Mouse (Mus musculus): ENCODE measurements around the gene Gvin1. TPM values are rescaled to one million over a fixed set of nuclear protein-coding genes. Genes with fewer than 3 reads are reported as not detected.
"Not testable (repeated sequence)": the region's sequence is repeated elsewhere in the genome, so short reads cannot be mapped to it uniquely, and the experiment has no call there.

Gene Gvin1
- polyA plus RNA-seq, 1 experiment, result 0.33 TPM

DNA sequence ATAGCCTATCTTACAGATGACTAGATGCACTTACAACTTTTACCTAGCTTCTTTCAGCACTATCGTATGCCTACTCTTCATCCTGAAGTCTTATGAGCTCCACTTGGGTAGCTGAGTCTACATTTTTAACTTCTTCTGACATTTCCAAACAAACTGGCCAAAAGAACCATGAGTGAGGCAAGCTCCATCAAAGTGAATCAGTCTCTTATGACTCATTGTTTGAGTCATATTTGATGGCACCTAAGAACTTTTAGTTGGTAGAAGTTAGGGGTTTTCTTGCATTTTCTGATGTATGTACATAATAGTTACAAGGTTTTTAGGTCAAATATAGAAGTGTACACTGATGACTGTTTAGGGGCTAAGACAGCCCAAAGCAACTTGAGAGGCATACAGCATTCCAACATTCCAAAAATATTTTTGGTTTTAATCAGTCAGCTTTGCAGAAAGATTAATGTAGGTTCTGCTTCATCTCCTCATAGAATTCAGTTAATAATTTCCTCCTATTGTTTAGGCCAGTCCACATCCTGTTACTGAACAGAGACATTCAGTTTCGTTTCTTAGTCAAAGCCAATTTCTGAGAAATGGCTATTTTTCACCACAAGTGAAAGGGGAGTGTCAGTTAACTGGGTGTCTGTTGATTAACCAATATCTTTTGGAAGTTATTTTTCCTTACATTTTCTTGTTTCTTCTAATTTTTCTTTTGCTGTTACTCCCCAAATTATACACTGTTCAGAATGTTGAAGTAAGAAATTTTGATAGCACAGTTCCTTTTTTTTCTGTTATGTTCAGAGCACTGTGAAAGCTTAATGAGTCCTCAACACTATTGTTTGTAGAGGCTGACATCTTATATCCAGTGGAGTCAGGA is 21.4 kb upstream of the Gvin1 start:
- Histone ChIP-seq H3K36me3 (ENCODE audit: control insufficient read depth, insufficient read depth, low read length) (no peaks in the 10 kb centered on the region), H3K4me1 (ENCODE audit: control insufficient read depth, insufficient read depth, insufficient read length, low read length) (peaks cover 4% of the 10 kb centered on the region; the same call in 1 of the 2 replicates), H3K27ac (ENCODE audit: insufficient read depth, low read depth, low read length) (peak overlapping the region; percentile 87), H3K4me3 (ENCODE audit: low read depth, low read length) (no peak overlapping the region), H3K27me3 (ENCODE audit: control insufficient read depth, insufficient read depth, low read length) (no peaks in the 10 kb centered on the region)
- TF ChIP-seq POLR2A (IDR thresholded peaks at IDR 0.05; ENCODE audit: low read depth, low read length) (no peak), CTCF (IDR thresholded peaks at IDR 0.05; ENCODE audit: extremely low read depth, insufficient read length, insufficient replicate concordance, low read depth, low read length) (no peak)
- WGBS, result 48% methylated on average over 2 of the region's 2 CpGs

DNA sequence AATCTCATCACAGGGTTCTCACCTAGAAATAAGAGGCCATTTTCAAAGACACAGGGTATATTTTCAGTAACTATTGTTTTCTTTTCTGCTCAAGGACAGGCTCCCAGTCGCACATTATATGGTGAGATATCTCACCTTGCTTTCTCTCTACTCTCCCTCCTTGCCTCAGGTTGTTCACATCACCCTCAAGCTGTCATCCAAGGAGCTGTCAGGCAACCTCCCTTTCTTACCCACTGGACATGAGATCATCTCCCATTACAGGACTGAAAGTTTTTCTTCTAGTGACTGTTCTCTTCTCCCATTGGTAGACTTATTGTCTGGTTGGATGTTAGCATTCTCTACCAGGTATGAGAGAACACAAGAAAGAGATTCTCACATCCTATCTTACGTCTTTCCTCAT is 20.5 kb upstream of the Gvin1 start:
- Histone ChIP-seq H3K4me1 (ENCODE audit: control insufficient read depth, insufficient read depth, insufficient read length, low read length) (peaks cover 4% of the 10 kb centered on the region; the same call in 1 of the 2 replicates), H3K27ac (ENCODE audit: insufficient read depth, low read depth, low read length) (no peak overlapping the region), H3K27me3 (ENCODE audit: control insufficient read depth, insufficient read depth, low read length) (no peaks in the 10 kb centered on the region), H3K36me3 (ENCODE audit: control insufficient read depth, insufficient read depth, low read length) (no peaks in the 10 kb centered on the region), H3K4me3 (ENCODE audit: low read depth, low read length) (no peak overlapping the region)
- no peak for TF ChIP-seq POLR2A (IDR thresholded peaks at IDR 0.05; ENCODE audit: low read depth, low read length)
- no peak for TF ChIP-seq CTCF (IDR thresholded peaks at IDR 0.05; ENCODE audit: extremely low read depth, insufficient read length, insufficient replicate concordance, low read depth, low read length)
- 78% methylated on average over 2 of the region's 2 CpGs for WGBS

- not testable (repeated sequence) for H3K36me3 ChIP-seq (ENCODE audit: control insufficient read depth, insufficient read depth, low read length); H3K4me1 ChIP-seq (ENCODE audit: control insufficient read depth, insufficient read depth, insufficient read length, low read length); H3K27ac ChIP-seq (ENCODE audit: insufficient read depth, low read depth, low read length); H3K27me3 ChIP-seq (ENCODE audit: control insufficient read depth, insufficient read depth, low read length); H3K4me3 ChIP-seq (ENCODE audit: low read depth, low read length)
These were observed 784 bp upstream of the Gvin1 start for GRCm38 (mm10) chr7:106215910-106216309.

- not testable (repeated sequence) for H3K4me1 ChIP-seq (ENCODE audit: control insufficient read depth, insufficient read depth, insufficient read length, low read length); H3K36me3 ChIP-seq (ENCODE audit: control insufficient read depth, insufficient read depth, low read length); H3K27me3 ChIP-seq (ENCODE audit: control insufficient read depth, insufficient read depth, low read length); H3K27ac ChIP-seq (ENCODE audit: insufficient read depth, low read depth, low read length); H3K4me3 ChIP-seq (ENCODE audit: low read depth, low read length)
- WGBS, result no CpG with 5 or more reads among the region's 4 CpGs
These were observed 1.4 kb downstream of the Gvin1 start for GRCm38 (mm10) chr7:106213770-106214169.

GRCm38 (mm10) chr7:106206630-106207029 is 8.5 kb downstream of the Gvin1 start:
- H3K36me3 ChIP-seq (ENCODE audit: control insufficient read depth, insufficient read depth, low read length); H3K27me3 ChIP-seq (ENCODE audit: control insufficient read depth, insufficient read depth, low read length); H3K4me1 ChIP-seq (ENCODE audit: control insufficient read depth, insufficient read depth, insufficient read length, low read length); H3K4me3 ChIP-seq (ENCODE audit: low read depth, low read length); H3K27ac ChIP-seq (ENCODE audit: insufficient read depth, low read depth, low read length): not testable (repeated sequence)
- 84% methylated on average over 2 of the region's 3 CpGs for WGBS

DNA sequence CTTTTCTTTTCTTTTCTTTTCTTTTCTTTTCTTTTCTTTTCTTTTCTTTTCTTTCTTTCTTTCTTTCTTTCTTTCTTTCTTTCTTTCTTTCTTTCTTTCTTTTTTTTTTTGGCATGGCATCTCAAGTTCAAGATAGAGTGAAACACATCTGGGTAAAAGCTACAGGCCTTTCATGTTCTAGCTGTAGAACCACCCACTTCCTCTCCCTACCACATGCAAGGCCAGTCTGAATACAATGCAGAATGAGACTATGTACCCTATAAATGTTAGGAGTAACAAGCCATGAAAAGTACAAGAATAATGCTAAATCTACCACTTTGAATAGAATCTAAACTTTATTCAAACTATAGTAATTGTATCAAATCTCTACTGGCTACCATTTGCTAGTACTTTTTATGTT is 38.1 kb downstream of the Gvin1 start:
- not testable (repeated sequence) for H3K27me3 ChIP-seq (ENCODE audit: control insufficient read depth, insufficient read depth, low read length); H3K4me1 ChIP-seq (ENCODE audit: control insufficient read depth, insufficient read depth, insufficient read length, low read length); H3K27ac ChIP-seq (ENCODE audit: insufficient read depth, low read depth, low read length); H3K36me3 ChIP-seq (ENCODE audit: control insufficient read depth, insufficient read depth, low read length); H3K4me3 ChIP-seq (ENCODE audit: low read depth, low read length)

DNA sequence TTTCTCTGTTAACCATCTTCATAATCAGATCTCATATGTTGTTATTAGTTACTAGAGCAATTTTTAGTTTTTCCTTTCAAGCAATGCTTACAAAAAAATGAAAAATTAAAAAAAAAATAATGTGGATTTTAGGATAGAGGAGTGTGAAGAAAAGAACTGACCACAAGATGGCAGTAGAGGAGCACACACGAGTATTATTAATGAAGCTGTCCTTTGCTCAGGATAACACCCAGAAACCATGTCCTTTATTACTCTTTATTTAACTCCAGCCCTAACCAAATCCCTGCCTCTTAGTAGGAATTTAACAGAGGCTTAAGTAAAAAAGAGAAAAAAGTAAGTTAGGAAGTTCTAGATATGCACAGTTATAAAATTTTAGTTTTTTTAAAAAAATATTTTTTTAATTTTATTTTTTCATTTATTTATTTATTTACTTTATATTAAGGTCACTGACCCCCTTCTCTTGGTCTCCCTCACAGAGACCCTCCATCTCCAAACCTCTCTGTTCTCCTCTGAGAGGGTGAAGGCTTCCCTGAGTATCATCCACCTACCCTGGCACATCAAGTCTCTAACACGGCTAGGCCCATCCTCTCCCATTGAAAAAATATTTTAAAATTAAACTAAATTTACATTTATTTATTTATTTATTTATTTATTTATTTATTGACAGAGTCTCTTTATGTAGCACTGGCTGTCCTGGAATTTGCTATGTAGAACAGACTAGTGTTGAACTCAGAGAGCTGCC is 69.9 kb downstream of the Gvin1 start:
- not testable (repeated sequence) for H3K27me3 ChIP-seq (ENCODE audit: control insufficient read depth, insufficient read depth, low read length)
- 100% methylated on average over 1 of the region's 2 CpGs for WGBS

DNA sequence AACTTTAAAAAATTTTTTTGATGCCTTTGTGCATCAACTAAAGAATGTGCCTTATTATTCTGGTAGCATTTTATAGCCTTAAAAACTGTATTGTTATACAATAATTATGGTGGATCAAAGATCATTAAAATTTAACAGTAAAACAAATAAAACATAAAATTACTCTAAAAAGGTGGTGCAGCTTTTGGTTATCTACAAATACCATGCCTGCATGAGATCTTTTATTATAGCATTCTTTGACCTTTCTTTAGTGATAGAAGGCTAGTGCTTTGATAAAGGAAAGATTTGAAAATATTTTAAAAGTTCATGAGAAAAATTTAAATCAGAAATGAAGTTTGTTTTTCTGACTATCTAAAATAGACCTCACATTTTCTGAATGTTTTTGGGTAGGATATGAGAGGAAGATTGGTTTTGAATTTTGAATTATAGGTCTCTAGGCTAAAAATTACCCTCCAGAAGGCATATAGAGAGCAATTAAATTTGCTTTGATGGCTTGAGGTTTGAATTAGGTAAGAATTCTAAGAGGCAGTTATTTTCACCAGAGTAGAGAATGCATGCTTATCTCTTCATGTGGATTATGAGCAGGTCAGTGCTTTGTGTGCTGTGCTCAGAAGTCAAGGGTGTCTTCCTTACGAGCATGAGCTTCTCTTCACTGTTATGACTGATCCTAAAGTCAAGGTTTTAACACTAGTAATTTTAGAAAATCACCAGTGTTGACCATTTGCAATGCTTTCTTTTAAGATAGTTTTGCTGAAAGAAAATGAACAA is 73.8 kb downstream of the Gvin1 start:
- no CpG with 5 or more reads among the region's 1 CpGs for WGBS
- not testable (repeated sequence) for H3K27me3 ChIP-seq (ENCODE audit: control insufficient read depth, insufficient read depth, low read length)

More for the DNA sequence above, 69.9 kb downstream of the Gvin1 start:
- not testable (repeated sequence) for H3K36me3 ChIP-seq (ENCODE audit: control insufficient read depth, insufficient read depth, low read length); H3K4me3 ChIP-seq (ENCODE audit: low read depth, low read length); H3K27ac ChIP-seq (ENCODE audit: insufficient read depth, low read depth, low read length); H3K4me1 ChIP-seq (ENCODE audit: control insufficient read depth, insufficient read depth, insufficient read length, low read length)

DNA sequence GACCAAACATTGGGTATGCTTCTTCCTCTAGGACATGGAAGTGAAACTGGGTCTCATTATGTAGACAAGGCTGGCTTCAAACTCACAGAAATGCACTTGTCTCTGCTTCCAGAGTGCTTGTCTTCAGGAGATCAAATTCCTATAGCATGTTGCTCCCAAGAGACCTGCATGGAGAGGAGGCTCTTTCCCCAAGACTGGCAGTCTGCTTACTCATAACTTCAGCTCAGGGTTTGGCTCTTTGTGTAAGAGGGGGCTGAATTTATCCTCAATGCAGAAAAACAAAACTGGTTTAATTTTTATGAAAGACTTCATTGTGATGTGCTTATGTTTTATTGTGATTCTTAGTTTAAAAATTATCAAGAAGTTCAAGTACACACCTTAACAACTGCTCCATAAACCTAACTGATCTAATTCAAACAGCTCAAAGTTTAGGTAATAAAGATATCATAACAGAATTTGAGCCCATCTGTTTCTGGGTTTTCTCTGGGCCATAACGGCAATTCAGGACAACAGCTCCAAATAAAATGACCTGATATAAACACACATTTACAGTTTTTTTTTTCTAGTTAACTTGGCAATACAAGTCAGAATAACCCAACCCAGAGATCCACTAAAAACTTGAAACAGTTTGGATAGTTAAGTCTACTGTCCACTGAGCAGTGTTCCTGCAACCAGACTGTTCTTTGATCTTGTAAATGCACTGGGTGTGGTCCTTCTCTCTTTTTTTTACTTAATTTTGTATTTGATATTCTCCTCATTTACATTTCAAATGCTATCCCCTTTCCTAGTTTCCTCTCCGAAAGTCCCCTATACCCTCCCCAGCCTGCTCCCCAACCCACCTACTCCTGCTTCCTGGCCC is 97.8 kb downstream of the Gvin1 start:
- not testable (repeated sequence) for H3K27ac ChIP-seq (ENCODE audit: insufficient read depth, low read depth, low read length); H3K27me3 ChIP-seq (ENCODE audit: control insufficient read depth, insufficient read depth, low read length); H3K4me1 ChIP-seq (ENCODE audit: control insufficient read depth, insufficient read depth, insufficient read length, low read length); H3K36me3 ChIP-seq (ENCODE audit: control insufficient read depth, insufficient read depth, low read length); H3K4me3 ChIP-seq (ENCODE audit: low read depth, low read length)
- WGBS, result no CpG with 5 or more reads among the region's 2 CpGs

More for the DNA sequence above, 73.8 kb downstream of the Gvin1 start:
- not testable (repeated sequence) for H3K4me1 ChIP-seq (ENCODE audit: control insufficient read depth, insufficient read depth, insufficient read length, low read length); H3K36me3 ChIP-seq (ENCODE audit: control insufficient read depth, insufficient read depth, low read length); H3K27ac ChIP-seq (ENCODE audit: insufficient read depth, low read depth, low read length); H3K4me3 ChIP-seq (ENCODE audit: low read depth, low read length)
